Mouse (Mus musculus) heart, postnatal 0 days (tissue): ENCODE measurements around the gene Rnf150.

Experiments
- CTCF ChIP-seq: IDR thresholded peaks from 2 replicates; pipeline ENCODE4 v1.5.1; 2016; ENCODE audit warnings: antibody characterized with exemption, control low read depth, low read depth
- EP300 ChIP-seq: IDR thresholded peaks from 2 replicates; pipeline ENCODE4 v1.6.1; 2016; ENCODE audit warnings: antibody characterized with exemption, low read depth

DNA sequence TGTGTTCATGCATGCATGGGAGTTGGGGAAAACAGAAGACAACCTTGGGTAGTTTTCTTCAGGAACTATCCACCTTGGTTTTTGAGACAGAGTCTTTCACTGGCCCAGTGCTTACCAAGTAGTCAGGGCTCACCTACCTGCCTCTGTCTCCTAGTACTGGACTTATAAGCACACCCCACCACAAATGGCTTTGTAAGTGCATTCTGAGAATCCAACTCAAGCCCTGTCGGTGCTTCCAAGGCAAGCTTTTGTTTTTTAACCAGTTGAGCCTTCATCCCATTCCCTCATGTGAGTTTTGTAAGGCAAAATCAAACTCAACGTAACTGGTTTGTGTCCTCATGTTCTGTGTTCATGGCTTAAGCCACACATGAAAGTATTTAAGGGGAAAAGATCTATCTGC is 196.9 kb downstream of the Rnf150 start:
- TF ChIP-seq CTCF (no peak), EP300 (no peak)
